Mouse (Mus musculus) MEL (cell line): Measurements from ENCODE around the gene Dbn1.

Experiments used
- CTCF ChIP-seq, 3 experiments: IDR thresholded peaks in 2 of 3; conservative IDR thresholded peaks in 1 of 3; 2 replicates each; pipeline ENCODE4 v1.5.1; 2011 to 2012; ENCODE audit warnings: low read length in 3 of 3, low read depth in 2 of 3, mild to moderate bottlenecking in 2 of 3, improper control_type of control experiment in 1 of 3, inconsistent platforms in 1 of 3, mixed read lengths in 1 of 3, moderate library complexity in 1 of 3; ENCODE audit not compliant: control insufficient read depth in 1 of 3, insufficient read depth in 1 of 3, poor library complexity in 1 of 3, severe bottlenecking in 1 of 3
- EP300 ChIP-seq, 2 experiments: IDR thresholded peaks; 2 replicates each; pipeline ENCODE4 v1.6.1; 2011; ENCODE audit warnings: improper control_type of control experiment in 2 of 2, low read length in 2 of 2, low read depth in 1 of 2, mild to moderate bottlenecking in 1 of 2
- GABPA ChIP-seq: IDR thresholded peaks from 2 replicates; pipeline ENCODE4 v1.6.1; 2012; ENCODE audit warnings: low read depth, mild to moderate bottlenecking, inconsistent platforms, low read length, improper control_type of control experiment, moderate library complexity
- GATA1 ChIP-seq: IDR thresholded peaks from 2 replicates; pipeline ENCODE4 v1.6.1; 2011; ENCODE audit warnings: low read depth, low read length, improper control_type of control experiment
- HCFC1 ChIP-seq: IDR thresholded peaks from 2 replicates; pipeline ENCODE4 v1.6.1; 2012; ENCODE audit warnings: low read depth, mild to moderate bottlenecking, inconsistent platforms, low read length, improper control_type of control experiment, moderate library complexity
- MAFK ChIP-seq: IDR thresholded peaks from 2 replicates; pipeline ENCODE4 v1.6.1; 2011; ENCODE audit warnings: low read depth, mild to moderate bottlenecking, low read length, improper control_type of control experiment, borderline replicate concordance
- MXI1 ChIP-seq: IDR thresholded peaks from 2 replicates; pipeline ENCODE4 v1.6.1; 2011; ENCODE audit warnings: mild to moderate bottlenecking, low read depth, low read length, improper control_type of control experiment
- MYC ChIP-seq: IDR thresholded peaks from 2 replicates; pipeline ENCODE4 v1.6.1; 2011; ENCODE audit warnings: low read depth, mild to moderate bottlenecking, low read length, improper control_type of control experiment, moderate library complexity
- POLR2A ChIP-seq, 2 experiments: IDR thresholded peaks; 2 replicates each; pipeline ENCODE4 v1.6.1; 2011 to 2012; ENCODE audit warnings: low read length in 2 of 2, mild to moderate bottlenecking in 2 of 2, control low read depth in 1 of 2, improper control_type of control experiment in 1 of 2, low read depth in 1 of 2, moderate library complexity in 1 of 2; ENCODE audit not compliant: control insufficient read depth in 1 of 2, insufficient read depth in 1 of 2, poor library complexity in 1 of 2
- SIN3A ChIP-seq: IDR thresholded peaks from 2 replicates; pipeline ENCODE4 v1.6.1; 2012; ENCODE audit warnings: low read length, improper control_type of control experiment, inconsistent platforms
- TCF12 ChIP-seq: IDR thresholded peaks from 2 replicates; pipeline ENCODE4 v1.6.1; 2014; ENCODE audit warnings: low read depth, mild to moderate bottlenecking, inconsistent platforms, low read length, improper control_type of control experiment, moderate library complexity
- ZMIZ1 ChIP-seq: IDR thresholded peaks from 2 replicates; pipeline ENCODE4 v1.6.1; 2012; ENCODE audit warnings: low read depth, mild to moderate bottlenecking, inconsistent platforms, low read length, improper control_type of control experiment, moderate library complexity

DNA sequence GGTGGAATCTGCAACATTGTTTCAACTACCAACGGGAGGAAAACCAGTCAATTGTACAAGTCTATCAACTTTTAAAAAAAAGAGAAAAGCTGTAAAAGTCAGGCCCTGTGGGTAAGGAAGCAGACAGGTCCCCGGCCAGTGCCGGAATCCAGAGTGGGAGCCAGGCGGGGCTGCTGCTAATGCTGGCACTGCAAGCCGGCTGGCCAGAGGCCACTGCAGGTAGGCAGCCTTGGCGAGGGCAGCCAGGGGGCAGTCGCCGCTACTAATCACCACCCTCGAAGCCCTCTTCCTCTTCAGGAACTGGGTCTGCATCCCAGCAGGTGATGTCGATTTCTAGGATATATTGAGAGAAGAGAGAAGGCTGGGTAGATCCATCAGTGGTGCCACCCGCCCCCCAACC lies 13.9 kb downstream of the Dbn1 start:
- TF ChIP-seq POLR2A (IDR thresholded peaks at IDR 0.05; ENCODE audit: control insufficient read depth in 1 of 2, insufficient read depth in 1 of 2, low read depth in 1 of 2, low read length in 2 of 2, poor library complexity in 1 of 2) (no peak), GATA1 (no peak), EP300 (IDR thresholded peaks at IDR 0.05; ENCODE audit: low read depth in 1 of 2, low read length in 2 of 2) (no peak), CTCF (IDR thresholded peaks at IDR 0.05 in 2 of 3, conservative IDR thresholded peaks at IDR 0.05 in 1 of 3; ENCODE audit: control insufficient read depth in 1 of 3, insufficient read depth in 1 of 3, low read depth in 2 of 3, low read length in 3 of 3, poor library complexity in 1 of 3, severe bottlenecking in 1 of 3) (no peak), MYC (no peak), SIN3A (no peak), TCF12 (no peak), HCFC1 (no peak), ZMIZ1 (no peak), GABPA (no peak), MXI1 (no peak), MAFK (no peak)
